Mouse (Mus musculus) ES-E14 (cell line): ENCODE data around the gene Megf9. TPM values are rescaled to one million over a fixed set of nuclear protein-coding genes. Genes with fewer than 3 reads are reported as not detected.

Source experiments
- DNase-seq: peaks from one replicate; pipeline ENCODE4 v3.0.0-alpha.2; 2013; ENCODE audit warnings: low read depth, low spot score
- H3K27ac ChIP-seq: 2 replicates; pipeline ENCODE4 v1.5.1; 2012; ENCODE audit warnings: low read depth, mild to moderate bottlenecking, low read length, moderate library complexity, mixed read lengths; ENCODE audit not compliant: poor library complexity, insufficient read depth, severe bottlenecking
- H3K36me3 ChIP-seq: 2 replicates; pipeline ENCODE4 v1.6.1; 2012; ENCODE audit warnings: mild to moderate bottlenecking, low read length, moderate library complexity, mixed read lengths; ENCODE audit not compliant: control insufficient read depth, poor library complexity, insufficient read depth, severe bottlenecking
- H3K4me1 ChIP-seq, 2 experiments: fragments of 150-350 bp in 1 of 2; sonication (generic) in 1 of 2; 2 replicates each; pipeline ENCODE4 v1.6.1; 2012; ENCODE audit warnings: low read length in 2 of 2, mild to moderate bottlenecking in 1 of 2, mixed read lengths in 1 of 2; ENCODE audit not compliant: control insufficient read depth in 2 of 2, insufficient read depth in 2 of 2, poor library complexity in 1 of 2
- H3K4me3 ChIP-seq, 2 experiments: fragments of 150-350 bp in 1 of 2; sonication (generic) in 1 of 2; 2 replicates each; pipeline ENCODE4 v1.5.1; 2012; ENCODE audit warnings: low read length in 2 of 2, low read depth in 1 of 2, mild to moderate bottlenecking in 1 of 2, mixed read lengths in 1 of 2; ENCODE audit not compliant: insufficient read depth in 1 of 2, poor library complexity in 1 of 2, severe bottlenecking in 1 of 2
- H3K9ac ChIP-seq: 2 replicates; pipeline ENCODE4 v1.6.1; 2012; ENCODE audit warnings: low read depth, mild to moderate bottlenecking, low read length, mixed read lengths; ENCODE audit not compliant: poor library complexity, insufficient read depth, severe bottlenecking
- H3K9me3 ChIP-seq: fragments of 150-350 bp; sonication (generic); 2 replicates; pipeline ENCODE4 v1.6.1; 2012; ENCODE audit warnings: low read depth, mild to moderate bottlenecking, low read length; ENCODE audit not compliant: control insufficient read depth, insufficient read depth
- CHD2 ChIP-seq: IDR thresholded peaks from 2 replicates; pipeline ENCODE4 v1.6.1; 2014; ENCODE audit warnings: mild to moderate bottlenecking, low read depth, low read length, inconsistent platforms
- HCFC1 ChIP-seq: IDR thresholded peaks from 2 replicates; pipeline ENCODE4 v1.6.1; 2012; ENCODE audit warnings: low read length, inconsistent platforms, borderline replicate concordance; ENCODE audit not compliant: insufficient read depth
- MAFK ChIP-seq: IDR thresholded peaks from 2 replicates; pipeline ENCODE4 v1.6.1; 2014; ENCODE audit warnings: mild to moderate bottlenecking, low read depth, low read length, inconsistent platforms; ENCODE audit not compliant: insufficient read depth
- ZC3H11A ChIP-seq: IDR thresholded peaks from 2 replicates; pipeline ENCODE4 v1.6.1; 2012; ENCODE audit warnings: low read depth, mild to moderate bottlenecking, inconsistent platforms, low read length, borderline replicate concordance
- ZNF384 ChIP-seq: IDR thresholded peaks from 2 replicates; pipeline ENCODE4 v1.6.1; 2012; ENCODE audit warnings: low read depth, low read length, inconsistent platforms
- in situ Hi-C, 2 experiments: fragments of 600-800 bp; cut with MboI; formaldehyde crosslinking; loops; one replicate each; pipeline ENCODE4 v1.15.1; 2025; ENCODE audit warnings: low sequenced_read_pairs in 2 of 2, inconsistent platforms in 1 of 2; ENCODE audit not compliant: unreplicated experiment in 2 of 2
- total RNA-seq: library from RNA; depleted of rRNA; stranded (reverse); fragments of 300-350 nt; gene quantifications from 2 replicates; pipeline ENCODE4 v1.2.3, GENCODE M21; 2012

The Megf9 gene
- total RNA-seq, 1 experiment = 2.2 TPM

GRCm38 (mm10) chr4:70409994-70410721 is 124.6 kb downstream of the Megf9 start, which contains the start of gene Cdk5rap2:
Cdk5rap2 (minus strand) TSS chr4:70410443.
- H3K36me3 ChIP-seq = 0 out of 2 replicates have a peak, but pooled peaks cover 1% of the 10 kb centered on the region
- no peak within 1 kb of the TSS for H3K27ac ChIP-seq
- in situ Hi-C loops = no loop called here
- H3K4me1 ChIP-seq = peaks cover 0 to 2% of the 10 kb centered on the region in 2 experiments; a peak in 1 of 4 replicates
- no peak for TF ChIP-seq ZNF384
- TF ChIP-seq MAFK = no peak
- peak; percentile 96 for TF ChIP-seq HCFC1
- TF ChIP-seq ZC3H11A = no peak
- TF ChIP-seq CHD2 = no peak
- DNase-seq = peak; percentile 92
- peak within 1 kb of the TSS; percentile 75 for H3K9ac ChIP-seq
- H3K4me3 ChIP-seq = peak within 1 kb of the TSS; percentile 71 to 99
- H3K9me3 ChIP-seq = no peaks in the 10 kb centered on the region

- 0 out of 2 replicates have a peak, but pooled peaks cover 1% of the 10 kb centered on the region for H3K36me3 ChIP-seq
- no peak overlapping the region for H3K27ac ChIP-seq
- in situ Hi-C loops = no loop called here
- TF ChIP-seq ZNF384 (no peak), HCFC1 (no peak), ZC3H11A (no peak), CHD2 (no peak), MAFK (no peak)
- no peaks in the 10 kb centered on the region for H3K9me3 ChIP-seq
- peaks cover 0 to 2% of the 10 kb centered on the region in 2 experiments; a peak in 1 of 4 replicates for H3K4me1 ChIP-seq
- no peak for DNase-seq
- H3K9ac ChIP-seq = peak overlapping the region; percentile 75
- peak overlapping the region; percentile 71 to 99 for H3K4me3 ChIP-seq
Observed at GRCm38 (mm10) chr4:70409456-70409855, 125.3 kb downstream of the Megf9 start.

GRCm38 (mm10) chr4:70402109-70402819 is 132.5 kb downstream of the Megf9 start:
- no peak for DNase-seq
- no peaks in the 10 kb centered on the region; a peak in 1 of 4 replicates for H3K4me1 ChIP-seq
- TF ChIP-seq ZNF384 (no peak), CHD2 (no peak), HCFC1 (no peak), ZC3H11A (no peak), MAFK (no peak)
- in situ Hi-C loops = no loop called here
- no peak overlapping the region for H3K27ac ChIP-seq
- peak overlapping the region; percentile 37; the same call in 1 of the 2 replicates for H3K9ac ChIP-seq
- peaks cover 20% of the 10 kb centered on the region for H3K36me3 ChIP-seq
- H3K4me3 ChIP-seq = no peak overlapping the region
- no peaks in the 10 kb centered on the region for H3K9me3 ChIP-seq

- in situ Hi-C loops = no loop called here
- Histone ChIP-seq H3K36me3 (peaks cover 26% of the 10 kb centered on the region), H3K4me3 (no peak overlapping the region), H3K9ac (no peak overlapping the region), H3K9me3 (no peaks in the 10 kb centered on the region), H3K27ac (no peak overlapping the region), H3K4me1 (no peaks in the 10 kb centered on the region; a peak in 1 of 4 replicates)
- no peak for TF ChIP-seq CHD2
- no peak for TF ChIP-seq HCFC1
- TF ChIP-seq MAFK = no peak
- TF ChIP-seq ZC3H11A = no peak
- TF ChIP-seq ZNF384 = no peak
- DNase-seq = no peak
Observed at GRCm38 (mm10) chr4:70399476-70399875, 135.3 kb downstream of the Megf9 start.
